Mouse (Mus musculus) cerebellum, adult 11 months (tissue): ENCODE measurements around the gene Gpsm3.

Source experiments
- DNase-seq: peaks from one replicate; pipeline ENCODE4 v3.0.0; 2022

Gpsm3 gene

DNA sequence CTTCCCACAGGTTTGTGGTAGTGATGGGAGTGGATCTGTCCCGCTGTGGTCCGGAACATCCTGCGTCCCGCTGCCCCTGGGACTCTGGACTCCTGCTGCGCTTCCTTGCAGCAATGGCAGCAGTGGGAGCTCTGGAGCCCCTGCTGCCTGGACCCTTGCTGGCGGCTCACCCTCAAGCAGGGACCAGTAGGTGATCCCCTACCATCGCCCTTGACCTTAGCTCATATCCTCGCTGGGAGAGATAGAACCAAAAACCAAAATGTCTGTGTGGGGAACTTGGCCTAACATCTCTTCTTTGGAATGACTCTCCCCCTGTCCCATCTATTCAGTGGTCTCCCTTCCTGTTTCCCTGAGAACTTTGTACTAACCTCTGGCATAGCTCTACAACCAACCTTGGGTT, 5.8 kb upstream of the Gpsm3 start:
- no peak for DNase-seq

- DNase-seq = peak; percentile 17
These were observed 4.5 kb upstream of the Gpsm3 start for GRCm38 (mm10) chr17:34585121-34585520.

DNA sequence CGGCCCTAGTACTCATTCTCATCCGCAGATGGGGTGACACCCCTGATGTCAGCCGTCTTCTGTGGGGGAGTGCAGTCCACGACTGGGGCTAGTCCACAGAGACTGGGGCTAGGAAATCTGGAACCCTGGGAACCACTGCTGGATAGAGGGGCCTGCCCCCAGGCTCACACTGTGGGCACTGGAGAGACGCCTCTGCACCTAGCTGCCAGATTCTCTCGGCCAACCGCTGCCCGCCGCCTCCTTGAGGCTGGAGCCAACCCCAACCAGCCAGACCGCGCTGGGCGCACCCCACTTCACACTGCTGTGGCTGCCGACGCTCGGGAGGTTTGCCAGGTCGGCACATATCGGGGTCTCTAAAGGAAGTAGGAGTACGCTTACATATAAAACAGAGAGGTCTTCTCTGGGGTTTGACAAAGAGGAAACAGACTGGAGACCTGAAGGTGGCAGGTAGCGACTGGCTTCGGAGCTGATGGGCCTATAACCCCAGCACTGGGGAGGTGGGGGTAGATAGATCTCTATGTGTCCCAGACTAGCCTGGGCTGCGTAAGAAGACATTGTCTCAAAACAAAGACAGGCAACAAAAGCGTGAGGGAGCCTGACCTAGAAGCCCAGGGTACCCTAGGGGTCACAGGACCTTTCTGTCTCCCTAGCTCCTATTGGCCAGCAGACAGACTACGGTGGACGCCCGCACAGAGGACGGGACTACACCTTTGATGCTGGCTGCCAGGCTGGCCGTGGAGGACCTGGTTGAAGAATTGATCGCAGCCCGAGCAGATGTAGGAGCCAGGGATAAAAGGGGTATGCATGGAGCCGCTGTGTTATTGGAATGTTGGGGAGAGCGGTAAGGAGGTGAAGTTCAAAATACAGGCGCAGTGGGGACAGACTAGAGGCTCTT, 3.5 kb upstream of the Gpsm3 start:
- DNase-seq = peak; percentile 44

DNA sequence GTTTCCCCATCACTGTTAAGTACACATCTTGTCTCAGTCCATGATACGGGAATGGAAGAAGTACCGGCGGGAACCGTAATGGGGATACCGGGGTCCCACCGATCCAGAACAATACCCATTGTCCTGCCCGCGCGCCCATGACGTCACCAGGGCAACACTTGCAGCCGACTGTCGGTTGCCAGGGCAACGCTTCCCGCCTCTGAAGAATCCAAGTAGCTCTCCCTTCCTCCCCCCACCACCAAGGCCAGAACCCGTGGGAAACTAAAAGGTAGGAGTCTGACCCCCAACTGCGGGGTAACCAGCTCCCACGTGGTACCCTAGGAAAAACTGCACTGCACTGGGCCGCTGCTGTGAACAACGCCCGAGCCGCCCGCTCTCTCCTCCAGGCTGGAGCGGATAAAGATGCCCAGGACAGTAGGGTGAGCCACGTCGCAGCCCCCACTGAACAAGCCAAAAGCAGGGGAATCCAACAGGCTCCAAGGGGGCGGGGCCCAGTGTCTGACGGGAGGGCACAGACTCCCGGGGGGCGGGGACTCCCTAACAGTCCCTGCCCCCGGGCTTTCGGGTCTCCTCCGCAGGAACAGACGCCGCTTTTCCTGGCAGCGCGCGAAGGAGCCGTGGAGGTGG, 2.7 kb upstream of the Gpsm3 start:
- peak; percentile 86 for DNase-seq

DNA sequence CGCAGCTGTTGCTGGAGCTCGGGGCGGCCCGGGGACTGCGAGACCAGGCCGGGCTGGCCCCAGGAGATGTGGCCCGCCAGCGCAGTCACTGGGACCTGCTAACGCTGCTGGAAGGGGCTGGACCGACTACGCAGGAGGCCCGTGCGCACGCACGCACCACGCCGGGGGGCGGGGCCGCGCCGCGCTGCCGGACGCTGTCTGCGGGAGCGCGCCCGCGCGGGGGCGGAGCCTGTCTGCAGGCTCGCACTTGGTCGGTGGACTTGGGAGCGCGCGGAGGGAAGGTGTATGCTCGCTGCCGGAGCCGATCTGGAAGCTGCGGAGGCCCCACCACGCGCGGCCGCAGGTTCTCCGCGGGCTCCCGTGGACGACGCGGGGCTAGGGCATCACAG, 2.2 kb upstream of the Gpsm3 start:
- DNase-seq = peak; percentile 98

- DNase-seq = no peak
These were observed 1.8 kb upstream of the Gpsm3 start for GRCm38 (mm10) chr17:34587814-34588213.

DNA sequence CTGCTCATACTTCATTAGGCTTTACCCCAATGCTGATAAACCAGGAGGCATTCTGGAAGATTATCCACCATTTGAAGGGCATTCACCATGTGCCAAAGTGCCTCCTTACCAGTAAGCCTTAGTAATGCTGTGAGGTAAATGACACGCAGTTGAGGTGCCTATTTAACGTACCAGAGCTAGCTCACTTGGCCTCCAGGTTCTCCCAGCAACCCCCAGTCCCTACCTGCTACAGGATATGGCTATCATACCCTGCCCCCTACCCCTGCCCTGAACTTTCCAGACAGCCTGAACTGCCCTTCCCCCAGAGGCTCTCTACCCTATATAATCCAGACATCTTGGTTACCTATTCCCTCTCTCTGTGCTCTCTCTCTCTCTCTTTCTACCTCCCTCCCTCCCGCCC, 839 bp upstream of the Gpsm3 start:
- DNase-seq = peak; percentile 23

DNA sequence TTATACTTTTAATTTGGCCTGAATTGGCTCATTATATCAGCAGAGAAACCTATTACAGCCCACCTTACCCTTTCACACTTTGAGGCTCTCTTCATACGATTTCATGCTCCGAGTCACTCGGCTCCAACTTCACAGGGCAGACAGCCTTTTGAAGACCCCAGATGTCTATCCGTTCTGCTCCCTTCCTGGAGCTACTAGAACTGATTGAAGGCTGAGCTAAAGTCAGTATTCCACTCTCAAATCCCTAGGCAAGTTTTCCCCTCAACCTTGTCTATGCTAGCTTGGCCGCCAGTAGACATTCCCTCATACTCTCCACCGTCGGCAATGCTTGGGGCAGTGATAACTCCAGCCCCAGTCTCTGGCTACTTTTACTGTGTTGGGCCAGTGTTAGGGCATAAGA, 400 bp upstream of the Gpsm3 start:
- DNase-seq = no peak

- DNase-seq = peak; percentile 37
These were observed 765 bp downstream of the Gpsm3 start for GRCm38 (mm10) chr17:34590154-34590987.

GRCm38 (mm10) chr17:34591029-34591993, 1.7 kb downstream of the Gpsm3 start, which contains the start of gene Pbx2:
TSS of gene Pbx2 (plus strand) at chr17:34591266.
- DNase-seq = peak; percentile 52

DNA sequence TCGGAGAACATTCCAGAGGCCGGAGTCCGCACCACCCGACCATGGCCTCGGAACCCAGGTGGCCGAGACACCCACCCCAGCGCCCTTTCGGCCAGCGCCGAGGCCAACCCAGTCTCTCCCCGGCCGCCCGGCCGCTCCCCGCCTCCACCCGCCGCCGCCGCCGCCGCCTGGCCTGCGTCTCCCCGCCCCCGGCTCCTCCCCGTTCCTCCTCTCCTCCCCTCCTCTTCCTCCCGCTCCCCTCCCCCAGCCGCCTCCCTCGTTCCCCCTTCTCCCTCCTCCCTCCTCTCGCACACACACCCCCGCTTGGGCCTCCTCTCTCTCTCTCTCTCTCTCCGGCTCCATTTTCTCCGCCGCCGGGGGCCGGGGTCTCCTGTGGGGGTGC, 2.4 kb downstream of the Gpsm3 start:
- peak; percentile 81 for DNase-seq

DNA sequence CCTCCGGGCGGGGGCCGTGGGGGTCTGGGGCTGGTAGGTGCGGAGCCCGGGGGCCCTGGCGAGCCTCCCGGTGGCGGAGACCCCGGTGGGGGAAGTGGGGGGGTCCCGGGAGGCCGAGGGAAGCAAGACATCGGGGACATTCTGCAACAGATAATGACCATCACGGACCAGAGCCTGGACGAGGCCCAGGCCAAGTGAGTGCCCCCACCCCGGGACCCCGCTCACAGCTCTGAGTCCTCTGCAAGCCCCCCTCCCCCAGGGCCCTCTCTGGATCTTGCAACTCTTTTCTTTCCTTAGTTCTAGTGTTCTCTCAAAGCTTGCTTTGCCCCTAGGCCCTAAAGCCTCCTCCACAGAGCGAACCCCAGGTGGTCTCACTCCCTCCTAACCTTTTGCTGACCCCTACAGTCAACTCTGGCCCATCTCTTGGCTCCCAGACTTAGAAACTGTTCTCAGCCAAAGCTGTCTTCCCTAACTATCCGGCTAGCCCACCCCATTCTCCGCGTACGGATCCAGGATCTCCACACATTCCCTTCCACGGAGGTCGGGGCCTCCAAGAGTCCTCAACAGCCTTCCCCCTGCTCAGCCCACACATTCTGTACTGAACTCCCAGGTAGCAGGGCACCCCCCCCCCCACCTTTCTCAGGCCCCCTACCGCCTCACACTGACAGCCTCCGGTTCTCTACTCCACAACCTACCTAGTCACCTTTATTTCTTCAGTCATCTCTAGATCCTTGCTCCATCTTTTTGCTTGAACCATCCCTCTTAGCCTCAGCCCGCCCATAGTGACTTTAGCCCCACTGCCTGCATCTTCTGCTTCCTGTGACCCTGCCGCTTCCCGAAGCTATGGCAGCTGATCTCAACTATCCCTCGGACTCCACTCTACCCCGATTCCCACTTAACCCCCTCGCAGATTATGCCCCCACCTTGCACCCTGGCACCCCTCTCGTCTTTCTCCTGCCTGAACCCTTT, 3.3 kb downstream of the Gpsm3 start:
- DNase-seq = peak; percentile 66

GRCm38 (mm10) chr17:34593752-34594525, 4.3 kb downstream of the Gpsm3 start:
- DNase-seq = peak; percentile 21

DNA sequence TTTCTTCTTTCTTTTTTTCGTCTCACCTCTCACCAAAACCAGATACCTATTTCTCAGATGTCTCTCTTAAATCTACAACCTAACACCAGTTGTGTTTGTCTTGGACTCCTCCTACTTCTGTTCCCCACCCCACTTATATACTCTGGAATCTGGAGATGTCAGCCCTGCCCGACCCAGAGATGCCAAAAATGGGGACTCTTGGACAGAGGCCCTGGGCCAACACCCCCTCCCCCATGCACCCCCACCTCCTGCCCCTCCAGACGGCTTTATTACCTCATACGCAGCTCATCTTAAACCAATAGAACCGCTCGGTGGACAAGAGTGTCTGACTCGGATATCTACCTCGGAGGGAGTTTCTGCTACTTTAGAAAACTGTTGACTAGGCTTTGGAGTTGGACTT, 6.5 kb downstream of the Gpsm3 start:
- DNase-seq = no peak

- no peak for DNase-seq
These were observed 8.0 kb downstream of the Gpsm3 start, which contains the start of gene Ager for GRCm38 (mm10) chr17:34597566-34598095. TSS of gene Ager (plus strand) at chr17:34597862.

- DNase-seq = peak; percentile 38
These were observed 10.3 kb downstream of the Gpsm3 start for GRCm38 (mm10) chr17:34599891-34600290.

- DNase-seq = no peak
These were observed 12.2 kb downstream of the Gpsm3 start for GRCm38 (mm10) chr17:34601796-34602195.

DNA sequence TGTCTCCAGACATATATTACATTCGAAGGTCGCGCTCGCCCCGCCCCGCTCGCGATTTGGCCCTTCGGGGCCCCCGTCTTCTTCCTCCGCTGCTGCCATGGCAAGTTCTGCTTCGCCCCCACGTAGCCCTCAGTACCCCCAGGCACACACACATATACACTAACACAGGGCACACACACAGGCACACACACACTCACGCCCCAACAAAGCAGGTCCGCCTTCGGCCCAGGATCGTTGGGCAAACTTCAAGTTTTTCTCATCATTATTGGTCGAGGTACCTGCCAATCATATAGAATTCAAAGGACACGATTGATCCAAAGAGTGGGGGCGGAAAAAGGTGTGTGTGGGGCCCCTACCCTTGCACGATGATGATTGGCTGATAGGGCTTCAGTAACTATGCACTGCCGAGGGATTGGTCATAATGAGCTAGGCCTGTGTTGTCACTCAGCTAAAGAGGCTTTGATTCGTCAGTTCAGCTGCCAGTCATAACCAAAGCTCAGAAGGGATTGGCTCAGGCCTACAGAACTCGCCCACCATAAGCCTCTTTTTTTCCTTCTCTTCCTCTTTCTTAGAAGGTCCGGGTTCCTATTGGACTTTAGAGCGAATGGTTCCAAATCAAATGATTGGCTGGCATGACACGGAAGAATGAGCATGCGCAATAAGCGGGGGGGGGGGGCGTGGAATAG, 13.9 kb downstream of the Gpsm3 start, which contains the start of gene Rnf5:
Gene Rnf5 (minus strand): TSS at position 316 of the 686 bp plus-strand sequence.
- DNase-seq = peak; percentile 98

- peak; percentile 98 for DNase-seq
These were observed 14.5 kb downstream of the Gpsm3 start, which contains the start of gene Agpat1 for GRCm38 (mm10) chr17:34604061-34604508. TSS of gene Agpat1 (plus strand) at chr17:34604262.
